Mouse (Mus musculus) cerebellum, adult 9-11 months (tissue): Measurements from ENCODE around the gene Pck2.

Source experiments
- DNase-seq: peaks from one replicate; pipeline ENCODE4 v3.0.0; 2022

Pck2 gene

GRCm38 (mm10) chr14:55577871-55578667 is 38.0 kb downstream of the Pck2 start, which contains the start of gene Psme1:
Gene Psme1, plus strand, starts transcription at chr14:55578123.
- DNase-seq: peak; percentile 70

- DNase-seq: peak; percentile 67
Measured at GRCm38 (mm10) chr14:55578668-55579269, 38.7 kb downstream of the Pck2 start.

GRCm38 (mm10) chr14:55579511-55580496 is 39.7 kb downstream of the Pck2 start:
- peak; percentile 27 for DNase-seq

- DNase-seq: peak; percentile 29
Measured at GRCm38 (mm10) chr14:55580731-55581130, 40.7 kb downstream of the Pck2 start.

- no peak for DNase-seq
Measured at GRCm38 (mm10) chr14:55581981-55582681, 42.1 kb downstream of the Pck2 start.

- DNase-seq: no peak
Measured at GRCm38 (mm10) chr14:55584303-55584701, 44.2 kb downstream of the Pck2 start.

GRCm38 (mm10) chr14:55584702-55585565 is 44.9 kb downstream of the Pck2 start, which contains the start of gene Emc9:
Gene Emc9, minus strand, starts transcription at chr14:55585302.
- peak; percentile 89 for DNase-seq

GRCm38 (mm10) chr14:55585566-55585960 is 45.5 kb downstream of the Pck2 start:
- peak; percentile 51 for DNase-seq

- DNase-seq: no peak
Measured at GRCm38 (mm10) chr14:55586149-55586548, 46.1 kb downstream of the Pck2 start.

GRCm38 (mm10) chr14:55589271-55589670 is 49.2 kb downstream of the Pck2 start:
- DNase-seq: peak; percentile 29

- peak; percentile 42 for DNase-seq
Measured at GRCm38 (mm10) chr14:55589771-55590448, 49.8 kb downstream of the Pck2 start.

- DNase-seq: peak; percentile 92
Measured at GRCm38 (mm10) chr14:55590748-55591330, 50.8 kb downstream of the Pck2 start, which contains the start of gene Psme2. Gene Psme2, minus strand, starts transcription at chr14:55591113.

- peak; percentile 95 for DNase-seq
Measured at GRCm38 (mm10) chr14:55591331-55591891, 51.3 kb downstream of the Pck2 start, which contains the start of gene Rnf31. Gene Rnf31, plus strand, starts transcription at chr14:55591708.

- DNase-seq: peak; percentile 68
Measured at GRCm38 (mm10) chr14:55592226-55592625, 52.2 kb downstream of the Pck2 start.

GRCm38 (mm10) chr14:55596036-55596690 is 56.1 kb downstream of the Pck2 start:
- no peak for DNase-seq

- DNase-seq: no peak
Measured at GRCm38 (mm10) chr14:55598521-55599390, 58.7 kb downstream of the Pck2 start.
